In the genomic region with DNA sequence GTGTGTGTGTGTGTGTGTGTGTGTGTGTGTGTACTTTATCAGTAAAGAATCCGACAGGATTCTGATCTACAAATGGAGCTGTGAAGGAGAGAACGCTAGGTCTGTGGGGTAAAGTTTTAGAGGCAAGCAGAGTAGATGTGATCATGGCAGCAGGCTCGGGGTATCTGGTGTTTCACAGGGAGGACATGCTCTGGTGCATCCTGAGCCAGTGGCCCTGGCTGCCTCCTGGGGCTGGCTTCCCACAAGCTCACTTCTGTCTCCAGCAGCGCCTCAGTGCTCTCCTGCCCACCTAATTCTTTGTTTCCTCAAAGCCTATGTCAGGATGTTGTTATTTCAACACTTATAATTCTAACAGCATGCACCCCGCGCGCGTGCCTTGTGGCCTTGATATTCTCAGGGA, we compare ENCODE assay signal across 29 mouse cellular contexts. TPM values are rescaled to one million over a fixed set of nuclear protein-coding genes. Genes with fewer than 3 reads are reported as not detected.
DNase-seq lines count a peak whose midpoint lies in the region; ATAC-seq and TF ChIP-seq lines count a peak whose summit lies in the region.
"Had no signal": no experiment of that assay in that cellular context is flagged by ENCODE, and none has a peak within 500 bp of the region (broad histone marks: within the 10 kb centered on the region; RNA-seq: fewer than 3 reads in every experiment).

No protein-coding gene starts in this region.

- H3K4me3 ChIP-seq in forebrain, postnatal 0 days (ENCODE audit: low read depth, low read length) = no peak overlapping the region
- H3K4me3 ChIP-seq in forebrain, embryonic 11.5 days (ENCODE audit: low read depth, low read length) = no peak overlapping the region
- no peak overlapping the region for H3K4me3 ChIP-seq in kidney, embryonic 14.5 days (ENCODE audit: low read length)
- H3K4me3 ChIP-seq in layer of hippocampus, adult 2 months = peak overlapping the region; percentile 78
- H3K4me3 ChIP-seq in cortical plate, adult 2 months (ENCODE audit: insufficient read depth, low read length) = peak overlapping the region; percentile 83
- H3K4me3 ChIP-seq: forebrain, embryonic 15.5 days; heart, adult 2 months; heart, embryonic 12.5 days; intestine, embryonic 15.5 days; myocyte; stomach, embryonic 15.5 days had no signal

- no peaks in the 10 kb centered on the region for H3K36me3 ChIP-seq in forebrain, postnatal 0 days (ENCODE audit: insufficient read depth)
- H3K36me3 ChIP-seq in forebrain, embryonic 11.5 days (ENCODE audit: control insufficient read depth, insufficient read depth, low read length) = no peaks in the 10 kb centered on the region
- H3K36me3 ChIP-seq in kidney, embryonic 14.5 days (ENCODE audit: control insufficient read depth, insufficient read depth, low read length) = no peaks in the 10 kb centered on the region
- H3K36me3 ChIP-seq: embryonic facial prominence, embryonic 10.5 days; embryonic facial prominence, embryonic 15.5 days; forebrain, embryonic 15.5 days; G1E; heart, embryonic 12.5 days; intestine, embryonic 15.5 days; stomach, embryonic 15.5 days had no signal

- TF ChIP-seq CTCF in forebrain, postnatal 0 days (IDR thresholded peaks at IDR 0.05; ENCODE audit: low read depth) = no peak
- TF ChIP-seq CTCF in layer of hippocampus, adult 2 months (conservative IDR thresholded peaks at IDR 0.05) = no peak
- TF ChIP-seq CTCF in cortical plate, adult 2 months (IDR thresholded peaks at IDR 0.05; ENCODE audit: extremely low read depth, insufficient read depth, low read length) = no peak

- peaks cover 4% of the 10 kb centered on the region; the same call in 1 of the 2 replicates for H3K4me1 ChIP-seq in forebrain, postnatal 0 days (ENCODE audit: insufficient read depth)
- H3K4me1 ChIP-seq in forebrain, embryonic 11.5 days (replicated peaks; ENCODE audit: control insufficient read depth, insufficient read depth, low read length) = peaks cover 10% of the 10 kb centered on the region; the same call in 1 of the 2 replicates
- H3K4me1 ChIP-seq in kidney, embryonic 14.5 days (ENCODE audit: control insufficient read depth, insufficient read depth, low read length) = peaks cover 15% of the 10 kb centered on the region; the same call in 1 of the 2 replicates
- H3K4me1 ChIP-seq in cortical plate, adult 2 months (ENCODE audit: control insufficient read depth, insufficient read depth, low read length) = no peaks in the 10 kb centered on the region; the same call in 1 of the 2 replicates

- H3K4me2 ChIP-seq in forebrain, postnatal 0 days (ENCODE audit: low read depth) = 0 out of 2 replicates have a peak overlapping the region, but pooled peaks have one; percentile 89
- H3K4me2 ChIP-seq in forebrain, embryonic 11.5 days (ENCODE audit: low read depth, low read length, severe bottlenecking) = no peak overlapping the region
- H3K4me2 ChIP-seq in kidney, embryonic 14.5 days (replicated peaks; ENCODE audit: low read depth, low read length) = no peak overlapping the region
- H3K4me2 ChIP-seq: stomach, embryonic 15.5 days had no signal

- peaks cover 5% of the 10 kb centered on the region; the same call in 1 of the 2 replicates for H3K27me3 ChIP-seq in forebrain, postnatal 0 days (ENCODE audit: insufficient read depth, low read length)
- H3K27me3 ChIP-seq in forebrain, embryonic 11.5 days (ENCODE audit: control insufficient read depth, insufficient read depth, low read length) = peaks cover 20% of the 10 kb centered on the region
- peaks cover 39% of the 10 kb centered on the region for H3K27me3 ChIP-seq in kidney, embryonic 14.5 days (ENCODE audit: control insufficient read depth, insufficient read depth, low read length)

- H3K9ac ChIP-seq in forebrain, postnatal 0 days = no peak overlapping the region
- H3K9ac ChIP-seq in forebrain, embryonic 11.5 days (ENCODE audit: low read length) = no peak overlapping the region
- H3K9ac ChIP-seq in kidney, embryonic 14.5 days (ENCODE audit: low read depth, low read length) = no peak overlapping the region
- H3K9ac ChIP-seq: embryonic facial prominence, embryonic 15.5 days; forebrain, embryonic 15.5 days; heart, embryonic 12.5 days; intestine, embryonic 15.5 days; liver, embryonic 14.5 days; stomach, embryonic 15.5 days had no signal

- 50% methylated on average over 8 of the region's 8 CpGs for WGBS in forebrain, postnatal 0 days
- WGBS in forebrain, embryonic 11.5 days = 40% methylated on average over 8 of the region's 8 CpGs
- 44% methylated on average over 8 of the region's 8 CpGs for WGBS in kidney, embryonic 14.5 days

- no peak for DNase-seq in forebrain, postnatal 0 days
- no peak for DNase-seq in forebrain, embryonic 11.5 days (ENCODE audit: low spot score)
- DNase-seq in kidney, postnatal 10 days = no peak
- no peak for DNase-seq in layer of hippocampus, adult 2 months (ENCODE audit: low spot score in 2 of 2)
- DNase-seq in layer of hippocampus, adult 9-11 months = no peak
- no peak for DNase-seq in heart, postnatal 4 days
- DNase-seq: adrenal gland, adult 8-10 months; cerebellum, adult 2 months; gastrocnemius, adult 2 months; kidney, postnatal 25 days; liver; lung, adult 2 months; lung, postnatal 10 days; right cerebral cortex, postnatal 25 days had no signal

- H3K9me3 ChIP-seq in forebrain, postnatal 0 days (ENCODE audit: low read length) = no peaks in the 10 kb centered on the region
- no peaks in the 10 kb centered on the region for H3K9me3 ChIP-seq in forebrain, embryonic 11.5 days (ENCODE audit: control insufficient read depth, low read length)
- no peaks in the 10 kb centered on the region for H3K9me3 ChIP-seq in kidney, embryonic 14.5 days (ENCODE audit: control insufficient read depth, low read length)
- H3K9me3 ChIP-seq: embryonic facial prominence, embryonic 10.5 days; embryonic facial prominence, embryonic 15.5 days; forebrain, embryonic 15.5 days; G1E; heart, embryonic 12.5 days; intestine, embryonic 15.5 days; stomach, embryonic 15.5 days had no signal

- H3K27ac ChIP-seq in forebrain, postnatal 0 days (ENCODE audit: low read depth, low read length) = no peak overlapping the region
- H3K27ac ChIP-seq in forebrain, embryonic 11.5 days (ENCODE audit: low read depth, low read length) = no peak overlapping the region
- no peak overlapping the region for H3K27ac ChIP-seq in kidney, embryonic 14.5 days (ENCODE audit: low read depth, low read length)
- H3K27ac ChIP-seq in layer of hippocampus, adult 2 months = peak overlapping the region; percentile 98
- H3K27ac ChIP-seq in cortical plate, adult 2 months (ENCODE audit: insufficient read depth, low read length) = no peak overlapping the region
- H3K27ac ChIP-seq: embryonic facial prominence, embryonic 10.5 days; embryonic facial prominence, embryonic 15.5 days; forebrain, embryonic 15.5 days; gastrocnemius, adult 2 months; heart, adult 2 months; intestine, embryonic 15.5 days; liver, embryonic 14.5 days; macrophage; stomach, embryonic 15.5 days had no signal

- ATAC-seq in forebrain, postnatal 0 days = no peak
- no peak for ATAC-seq in forebrain, embryonic 11.5 days (replicated peaks; ENCODE audit: low FRiP score)
- ATAC-seq in kidney, embryonic 14.5 days (ENCODE audit: low FRiP score, low TSS enrichment) = peak; percentile 74
- ATAC-seq: forebrain, embryonic 15.5 days had no signal

- TF ChIP-seq POLR2A in cortical plate, adult 2 months (IDR thresholded peaks at IDR 0.05; ENCODE audit: extremely low read depth, insufficient read depth, low read length) = no peak

RNA-seq across cellular contexts. Expression of gene Stum, which starts 2.0 kb away (rescaled TPM):
- total RNA-seq in forebrain, postnatal 0 days (2014; rRNA removed) = 59.7 and 80.7 TPM in 2 replicates
- polyA plus RNA-seq in forebrain, postnatal 0 days (2015; fragmentation: Nextera tagmentation; extraction: Ambion mirVana) = 15.2 and 16.7 TPM in 2 replicates
- polyA plus RNA-seq in forebrain, embryonic 11.5 days (2014; fragmentation: Nextera tagmentation; extraction: Ambion mirVana) = 0.55 and 1.1 TPM in 2 replicates
- polyA plus RNA-seq in kidney, embryonic 14.5 days (2014; fragmentation: Nextera tagmentation; extraction: Ambion mirVana) = 1.7 and 1.8 TPM in 2 replicates
- 100 to 1,000 TPM; 298 to 309 TPM for total RNA-seq in layer of hippocampus, adult 2 months (2021)
- polyA plus RNA-seq in cortical plate, adult 2 months (2012; rRNA removed) = 93.7 and 100 TPM in 2 replicates
- 1 to 10 TPM in 1 of 2 experiments, under 1 TPM in 1; 0.74 to 1.6 TPM for total RNA-seq in heart, postnatal 4 days (2021)
- total RNA-seq: hematopoietic stem cell, adult 5-6 weeks; megakaryocyte-erythroid progenitor cell, adult 5-6 weeks had no signal
- polyA plus RNA-seq: G1E had no signal

Comparison
In these comparisons a context has a peak if more than half of its experiments do, and no peak if none do; other contexts are left out.
1. H3K4me3 ChIP-seq: peak in layer of hippocampus, adult 2 months (single experiment) and cortical plate, adult 2 months (single experiment); none in forebrain, postnatal 0 days (single experiment), forebrain, embryonic 11.5 days (single experiment) and kidney, embryonic 14.5 days (single experiment).